Mouse (Mus musculus) adipocyte (in vitro differentiated cells): ENCODE measurements at regions not wholly inside any gene's neighbourhood (a gene's known extent, or its start where the extent isn't known, plus 50 kb on each side); places are given as distances from the start of the nearest gene placed in this dataset.

Source experiments
- DNase-seq: peaks from one replicate; pipeline ENCODE4 v3.0.0-alpha.2; 2016; ENCODE audit warnings: low spot score

DNA sequence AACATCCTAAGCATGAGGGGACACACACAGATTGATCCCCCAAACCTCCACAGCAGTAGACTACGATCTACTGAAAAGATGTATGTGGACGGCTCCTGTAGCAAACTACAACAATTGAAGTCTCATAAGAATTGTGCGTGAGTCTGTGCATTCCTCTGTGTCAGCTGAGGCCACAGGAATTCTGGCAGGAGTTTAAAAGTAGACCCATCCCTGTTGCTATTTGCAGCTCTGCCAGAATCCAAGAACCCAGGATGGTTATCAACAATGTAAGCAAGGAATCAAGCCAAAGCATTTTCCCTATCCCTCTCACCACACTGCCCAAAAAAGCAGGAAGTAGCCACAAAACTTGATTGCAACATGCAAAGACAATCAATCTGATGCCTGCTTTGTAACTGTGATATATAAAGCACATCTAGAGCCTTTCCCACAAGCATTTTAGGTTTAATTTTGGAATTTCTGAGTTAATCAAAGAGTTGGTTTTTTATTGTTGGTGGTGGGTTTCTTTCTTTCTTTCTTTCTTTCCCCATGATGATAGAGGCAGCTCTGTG lies 256.3 kb upstream of the Tbl1xr1 start:
- peak; percentile 49 for DNase-seq

DNA sequence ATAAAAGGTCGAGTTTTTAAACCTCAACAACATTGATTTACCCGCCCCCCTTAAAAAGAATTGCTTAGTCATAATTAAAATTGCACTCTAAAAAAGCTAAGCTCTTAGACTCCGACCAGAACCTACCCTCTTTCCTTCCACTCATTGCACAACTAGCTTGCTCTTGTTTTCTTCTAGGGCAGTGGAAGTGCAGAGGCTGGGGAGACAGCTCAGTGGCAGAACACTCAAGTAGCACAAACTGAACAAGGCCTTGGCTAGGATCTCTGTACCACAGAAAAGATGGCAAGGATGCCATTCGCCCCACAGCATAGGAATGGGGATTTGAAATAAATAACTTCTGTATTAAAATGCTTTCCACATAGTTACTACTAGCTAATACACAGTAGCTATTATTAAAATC lies 253.8 kb upstream of the Tbl1xr1 start:
- DNase-seq, result peak; percentile 54

DNA sequence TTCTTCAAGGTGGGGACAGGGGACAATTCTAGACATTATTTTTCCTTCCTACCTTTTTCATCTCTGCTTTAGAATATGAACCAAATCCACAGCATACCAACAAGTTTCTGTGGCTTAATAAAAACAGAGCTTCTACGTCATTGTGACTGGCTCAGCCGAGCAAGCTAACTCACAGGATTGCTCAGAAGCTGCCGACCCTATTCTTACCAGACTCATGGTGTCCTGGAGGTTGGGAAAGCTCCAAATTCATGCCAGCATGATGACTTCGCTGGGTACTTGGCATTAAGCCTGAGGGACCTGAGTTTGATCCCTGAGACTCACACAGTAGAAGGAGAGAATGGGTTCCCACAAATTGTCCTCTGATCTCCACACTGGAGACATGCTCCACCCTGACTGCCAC lies 253.1 kb upstream of the Tbl1xr1 start:
- peak; percentile 46 for DNase-seq

DNA sequence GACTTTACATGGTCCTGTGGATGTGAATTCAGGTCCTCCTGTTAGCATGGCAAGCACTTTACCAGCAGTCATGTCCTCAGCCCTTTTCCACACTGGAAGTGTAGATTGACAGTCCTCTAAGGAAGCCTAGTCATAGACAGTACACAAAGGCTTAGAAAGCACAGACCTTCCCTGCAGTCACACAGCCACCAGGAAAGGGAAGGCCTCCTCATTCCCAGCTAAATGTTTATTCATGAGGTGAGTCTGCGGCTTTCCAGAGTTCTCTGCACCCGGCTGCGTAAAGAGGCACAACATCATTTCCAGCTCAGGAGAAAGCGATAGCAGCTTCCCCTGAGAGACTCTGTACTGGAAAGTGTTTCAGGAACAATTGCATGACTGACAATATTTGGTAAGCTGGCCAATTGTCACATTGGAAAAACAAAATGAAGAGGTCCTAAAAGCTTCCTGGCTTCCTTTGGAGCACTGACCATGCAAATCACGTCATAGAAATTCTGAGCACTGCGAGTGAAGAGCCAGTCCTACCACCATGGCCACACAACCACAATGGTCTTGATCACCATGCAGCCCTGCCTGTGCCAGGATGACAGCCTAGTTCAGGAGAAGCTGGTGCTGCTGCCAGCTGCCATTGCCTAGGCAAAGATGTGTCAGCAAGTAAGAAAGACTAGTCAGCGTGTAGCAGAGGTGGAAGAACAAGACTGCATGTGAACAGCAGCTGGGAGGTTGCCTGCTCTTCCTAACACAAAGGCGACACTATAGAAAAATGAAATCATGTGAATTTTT lies 252.2 kb upstream of the Tbl1xr1 start:
- DNase-seq, result no peak

DNA sequence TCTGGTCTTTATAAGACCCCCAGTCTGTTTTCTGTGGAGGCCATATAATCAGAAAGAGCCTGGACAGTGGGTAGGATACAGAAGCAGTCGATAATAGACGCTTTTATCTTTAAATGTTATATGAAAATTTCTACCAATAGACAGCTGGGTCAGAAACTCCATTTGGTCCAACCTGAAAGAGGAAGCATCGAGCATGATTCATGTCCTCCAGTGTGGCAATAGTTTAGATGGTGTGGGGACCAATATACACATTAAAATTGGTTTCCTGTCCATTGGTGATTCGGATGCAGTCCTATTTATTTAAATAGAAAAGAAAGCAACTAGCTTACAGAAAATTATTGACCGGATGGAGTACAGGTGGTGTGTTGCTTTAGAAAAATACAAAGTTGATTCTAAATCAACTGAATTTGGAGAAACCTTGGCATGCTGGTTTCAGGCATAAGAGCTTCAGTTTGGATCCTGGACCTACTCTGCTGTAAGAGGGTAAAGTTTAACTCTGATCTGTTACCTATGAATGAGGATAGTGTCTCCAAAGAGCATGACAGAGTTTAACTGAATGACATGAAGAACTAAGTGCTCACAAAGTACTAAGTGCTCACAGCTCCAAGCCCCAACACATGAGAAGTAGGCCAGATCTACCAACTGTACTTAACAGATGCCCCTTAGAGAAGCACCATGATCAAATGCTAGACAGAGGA lies 251.4 kb upstream of the Tbl1xr1 start:
- DNase-seq, result no peak

DNA sequence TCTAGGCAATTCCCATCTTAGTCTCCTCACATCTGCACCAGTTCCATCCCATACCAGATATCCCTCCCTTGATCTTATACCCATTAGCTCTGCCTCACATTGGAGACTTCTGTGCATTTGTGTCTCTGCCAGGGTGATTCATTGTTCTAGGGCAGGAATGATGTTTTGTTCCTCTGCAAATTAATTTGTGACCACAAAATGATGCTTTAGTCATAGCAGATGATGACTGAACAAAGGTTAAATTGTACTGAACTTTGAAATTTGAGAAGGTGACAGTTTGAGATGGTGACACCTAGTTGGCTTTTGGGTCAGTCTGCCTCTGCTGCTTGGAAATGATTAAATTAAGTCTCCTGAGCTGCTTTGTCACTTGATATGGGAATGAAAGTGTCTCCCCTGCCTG lies 248.8 kb upstream of the Tbl1xr1 start:
- no peak for DNase-seq

DNA sequence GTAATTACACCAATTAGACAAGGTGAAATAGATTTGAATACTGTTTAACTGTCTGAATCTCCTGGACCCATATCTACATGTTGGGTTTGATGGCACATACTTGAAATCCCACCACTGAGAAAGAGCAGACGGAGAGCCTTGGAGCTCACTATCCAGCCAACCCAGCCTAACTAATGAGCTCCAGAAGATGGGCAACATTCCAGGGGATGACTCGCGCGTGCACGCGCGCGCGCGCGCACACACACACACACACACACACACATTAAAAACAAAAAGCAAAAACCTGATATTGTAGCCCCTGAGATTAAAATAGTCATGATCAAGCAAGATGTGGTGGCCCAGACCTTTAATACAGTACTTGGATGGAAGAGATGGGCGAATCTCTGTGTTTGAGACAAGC lies 243.3 kb upstream of the Tbl1xr1 start:
- no peak for DNase-seq

DNA sequence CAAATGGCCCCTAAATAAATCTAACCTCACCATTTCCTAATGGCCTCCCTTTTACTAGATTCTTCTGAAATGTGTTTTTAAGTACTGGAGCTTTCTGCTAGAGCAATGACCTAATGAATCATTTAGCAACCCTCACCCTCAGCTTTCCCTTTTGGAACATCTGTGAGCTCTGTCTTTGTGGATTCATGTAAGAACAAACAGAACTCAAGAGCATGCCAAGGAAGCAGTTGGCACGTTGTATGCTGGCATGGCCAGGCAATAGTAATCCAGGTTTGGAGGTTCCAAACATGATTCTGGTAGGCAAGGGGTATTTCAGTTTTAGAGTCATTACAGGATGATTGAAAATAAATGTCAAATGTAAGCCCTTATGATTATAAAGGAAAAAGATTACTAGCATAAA lies 240.9 kb upstream of the Tbl1xr1 start:
- peak; percentile 81 for DNase-seq

DNA sequence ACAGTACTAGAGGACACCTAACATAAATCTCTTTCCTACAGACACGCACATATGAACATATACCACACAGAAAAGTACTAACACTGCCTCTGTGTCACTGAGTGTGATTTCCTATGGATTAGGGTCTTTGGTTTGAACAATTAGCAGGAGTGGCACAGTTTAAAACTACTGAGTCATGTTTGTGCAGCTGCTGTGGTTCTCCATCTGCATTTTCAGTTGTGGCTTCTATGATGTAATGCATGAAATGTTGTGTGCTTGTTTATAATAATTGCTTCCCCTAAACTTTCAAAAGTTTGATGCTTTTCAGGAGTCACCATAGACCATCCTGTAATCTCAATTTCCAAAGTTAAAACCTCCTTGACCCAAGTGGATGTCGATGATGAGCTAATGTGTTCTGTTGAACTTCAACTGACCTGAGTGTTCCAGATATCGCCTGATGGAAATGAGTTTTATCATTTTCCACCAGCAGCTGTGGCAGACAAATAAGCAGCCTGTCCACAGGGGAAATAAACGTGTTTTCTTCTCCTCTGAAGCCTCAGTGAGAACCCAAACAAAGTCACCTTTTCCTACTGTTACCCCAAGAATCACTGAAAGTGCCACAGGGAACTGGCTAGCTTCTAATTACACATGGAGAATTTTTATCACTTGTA lies 239.0 kb upstream of the Tbl1xr1 start:
- DNase-seq, result no peak

DNA sequence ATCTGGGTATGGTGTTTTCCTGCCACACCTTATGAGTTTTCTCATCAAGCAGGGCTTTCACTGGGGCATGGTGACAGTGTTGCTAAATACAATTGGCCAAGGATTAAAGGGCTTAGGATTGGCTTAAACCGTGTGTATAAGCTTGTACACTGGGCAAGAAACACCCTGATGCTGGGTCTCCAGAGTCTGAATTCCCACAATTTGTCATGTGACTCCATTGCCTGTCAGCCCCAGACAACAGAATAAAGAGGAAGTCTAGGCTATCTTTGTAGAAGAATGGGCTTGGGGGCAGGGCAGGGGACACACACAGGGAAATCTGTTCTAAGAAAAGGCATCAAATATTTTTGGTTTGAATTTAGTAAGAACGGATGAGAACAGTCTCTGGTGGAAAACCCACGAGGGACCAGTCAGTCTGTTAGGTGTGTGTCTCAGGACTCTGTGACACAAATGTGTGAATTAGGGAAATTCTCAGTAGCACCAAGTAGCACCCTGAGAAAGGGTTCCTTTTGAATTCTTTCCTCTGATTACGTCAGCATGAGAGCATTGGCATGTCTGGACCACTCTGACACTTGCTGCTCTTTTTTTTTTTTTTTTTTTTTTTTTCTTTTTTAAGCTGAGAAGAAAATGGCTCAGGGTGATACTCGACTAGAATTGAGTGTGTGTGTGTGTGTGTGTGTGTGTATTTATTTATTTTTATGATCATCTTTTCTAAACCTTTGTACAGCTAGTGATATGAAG lies 235.5 kb upstream of the Tbl1xr1 start:
- peak; percentile 49 for DNase-seq

DNA sequence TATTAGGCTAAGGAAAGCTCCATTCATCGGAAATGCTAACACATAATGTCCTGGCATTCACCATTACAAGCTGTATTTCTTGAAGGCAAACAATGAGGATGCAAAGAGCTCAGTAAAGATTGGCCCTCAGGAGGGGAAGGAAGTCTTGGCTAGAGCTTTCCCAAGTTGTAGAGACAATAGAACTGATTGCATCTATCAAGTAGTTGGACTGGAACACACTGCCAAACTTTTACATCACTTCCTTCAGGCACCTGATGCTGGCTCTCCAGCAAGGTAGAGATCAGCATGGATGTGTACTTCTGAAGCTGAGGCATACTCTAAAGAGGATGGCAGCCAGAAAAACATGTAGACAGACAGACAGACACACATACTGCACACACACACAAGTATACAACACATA lies 234.9 kb upstream of the Tbl1xr1 start:
- DNase-seq, result no peak

DNA sequence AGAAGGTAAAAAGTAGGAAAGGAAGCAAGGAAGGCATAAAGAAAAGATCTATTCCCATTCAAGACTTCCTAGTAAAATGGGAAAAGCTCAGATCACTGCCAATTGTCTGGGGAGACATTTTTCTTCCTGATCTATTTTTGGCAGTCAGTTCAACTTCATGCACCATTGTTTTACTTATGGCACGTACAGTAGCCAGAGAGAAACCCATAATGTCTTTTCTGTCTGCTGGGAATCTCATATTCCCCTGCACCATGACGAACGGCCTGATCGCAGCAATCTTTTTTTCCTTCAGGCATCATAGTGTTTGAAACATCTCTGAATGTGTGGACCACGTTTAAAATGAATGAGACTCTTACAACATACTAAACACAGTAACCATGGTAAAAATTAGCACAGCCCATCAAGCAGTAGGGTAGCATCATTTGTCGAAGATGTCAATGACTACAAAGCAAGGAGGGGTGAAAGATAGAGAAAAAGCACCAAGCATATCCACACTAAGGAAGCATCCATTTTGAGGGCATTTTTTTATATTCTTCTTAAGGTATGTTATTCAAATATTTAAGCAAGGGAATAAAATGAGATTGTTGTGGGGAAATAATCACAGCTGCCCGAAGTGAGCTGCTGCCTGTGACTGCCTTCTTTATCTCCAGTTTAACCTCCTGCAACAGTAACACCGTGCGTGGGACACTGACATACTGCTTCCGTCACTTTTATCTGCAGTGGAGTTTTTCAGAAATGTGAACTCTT lies 233.7 kb upstream of the Tbl1xr1 start:
- peak; percentile 24 for DNase-seq

DNA sequence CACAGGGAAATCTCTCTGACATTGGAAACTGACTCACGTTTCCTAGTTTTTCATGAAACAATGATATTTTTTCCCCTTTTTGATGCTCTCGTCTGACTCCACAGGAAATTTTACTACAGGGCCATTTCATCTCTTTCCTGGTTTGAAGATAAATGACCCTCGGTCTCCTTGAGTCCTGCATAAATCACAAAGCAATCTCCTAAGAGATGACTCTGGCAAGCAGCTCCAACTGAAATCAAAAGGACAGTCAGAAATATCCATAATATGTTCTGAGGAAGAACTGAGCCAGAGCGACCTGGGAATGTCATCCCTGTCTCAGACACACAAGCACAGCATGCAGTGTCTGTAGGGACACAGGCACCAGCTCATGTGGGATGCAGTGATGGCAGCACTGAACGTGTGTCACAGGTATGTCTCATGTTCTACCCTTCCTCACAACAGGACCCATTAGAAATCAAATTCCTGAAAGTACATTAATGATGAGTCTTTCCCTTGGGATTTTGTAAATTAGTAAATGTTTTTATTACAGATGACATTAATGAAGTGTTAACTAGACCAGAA lies 233.1 kb upstream of the Tbl1xr1 start:
- DNase-seq, result no peak

DNA sequence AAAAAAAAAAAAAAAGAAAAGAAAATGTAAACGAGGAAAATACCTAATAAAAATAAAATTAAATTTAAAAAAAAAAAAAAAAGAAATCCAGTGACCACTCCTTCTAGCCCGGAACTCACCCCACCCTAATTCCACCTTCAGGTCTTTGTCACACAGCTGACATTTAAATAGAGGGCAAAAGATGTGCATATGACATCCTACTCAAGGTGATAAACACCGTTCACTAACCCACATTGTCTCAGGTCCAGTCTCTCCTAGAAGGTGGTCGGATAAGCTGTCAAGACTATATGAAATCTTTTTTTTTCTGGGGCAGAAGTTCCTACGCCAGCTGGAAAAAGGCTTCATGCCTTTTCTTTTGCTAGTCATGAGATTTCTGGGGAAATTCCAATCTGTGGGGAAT lies 226.6 kb upstream of the Tbl1xr1 start:
- no peak for DNase-seq

DNA sequence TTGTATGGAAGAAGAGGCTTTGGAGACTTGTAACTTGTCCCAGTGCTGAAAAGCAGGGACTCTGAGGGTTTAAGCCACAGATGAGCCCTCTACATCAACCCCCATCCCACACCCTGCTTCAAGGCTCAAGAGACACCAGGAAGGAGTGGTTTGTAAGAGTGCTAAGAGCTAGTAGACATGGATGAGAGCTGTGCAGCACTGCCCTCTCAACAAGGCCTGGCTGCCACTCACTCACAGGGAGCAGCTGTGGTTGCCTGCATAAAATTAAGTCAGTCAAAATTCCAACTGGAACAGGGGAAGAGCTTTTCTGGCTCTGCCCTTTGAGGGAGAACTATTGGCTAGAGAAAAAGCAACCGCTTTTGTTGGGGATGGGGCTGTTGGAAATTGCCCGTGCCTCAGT lies 225.5 kb upstream of the Tbl1xr1 start:
- no peak for DNase-seq

DNA sequence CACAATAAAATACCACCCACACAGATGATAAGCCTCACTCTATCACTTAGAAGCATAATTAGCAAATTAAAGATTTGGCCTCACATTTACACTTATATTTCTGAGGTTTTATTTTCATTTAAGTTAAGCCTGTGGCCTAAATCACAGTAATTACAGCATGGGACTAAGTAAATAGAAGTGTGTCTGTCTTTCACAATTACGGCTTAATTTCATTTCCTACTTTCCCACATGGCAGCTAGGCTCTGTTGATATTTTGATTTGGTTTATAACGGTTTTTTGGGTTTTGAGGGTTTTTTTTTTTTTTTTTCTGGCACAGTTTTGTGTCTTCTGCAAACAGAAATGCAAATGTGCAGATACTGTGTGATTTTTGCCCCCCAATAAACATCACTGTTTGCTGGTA lies 222.1 kb upstream of the Tbl1xr1 start:
- DNase-seq, result no peak

DNA sequence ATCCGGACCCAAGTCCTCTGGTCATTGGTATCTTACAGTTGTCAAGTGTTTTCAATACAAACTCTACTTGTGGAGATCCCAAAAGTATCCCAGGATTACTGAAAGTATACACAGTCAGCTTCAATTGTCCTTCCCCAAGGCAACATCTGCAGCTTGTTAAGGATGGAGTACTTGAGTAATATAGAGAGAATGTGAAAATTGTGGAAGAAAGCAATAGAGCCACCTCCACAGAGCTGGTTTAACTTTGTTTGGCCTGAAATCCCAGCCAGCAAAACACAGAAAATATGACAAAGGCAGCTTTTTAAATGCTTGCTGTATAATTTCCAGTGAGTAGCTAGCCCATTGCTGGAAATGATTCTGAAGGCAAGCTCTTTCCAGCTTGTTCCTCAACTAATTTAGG lies 217.0 kb upstream of the Tbl1xr1 start:
- DNase-seq, result peak; percentile 12

DNA sequence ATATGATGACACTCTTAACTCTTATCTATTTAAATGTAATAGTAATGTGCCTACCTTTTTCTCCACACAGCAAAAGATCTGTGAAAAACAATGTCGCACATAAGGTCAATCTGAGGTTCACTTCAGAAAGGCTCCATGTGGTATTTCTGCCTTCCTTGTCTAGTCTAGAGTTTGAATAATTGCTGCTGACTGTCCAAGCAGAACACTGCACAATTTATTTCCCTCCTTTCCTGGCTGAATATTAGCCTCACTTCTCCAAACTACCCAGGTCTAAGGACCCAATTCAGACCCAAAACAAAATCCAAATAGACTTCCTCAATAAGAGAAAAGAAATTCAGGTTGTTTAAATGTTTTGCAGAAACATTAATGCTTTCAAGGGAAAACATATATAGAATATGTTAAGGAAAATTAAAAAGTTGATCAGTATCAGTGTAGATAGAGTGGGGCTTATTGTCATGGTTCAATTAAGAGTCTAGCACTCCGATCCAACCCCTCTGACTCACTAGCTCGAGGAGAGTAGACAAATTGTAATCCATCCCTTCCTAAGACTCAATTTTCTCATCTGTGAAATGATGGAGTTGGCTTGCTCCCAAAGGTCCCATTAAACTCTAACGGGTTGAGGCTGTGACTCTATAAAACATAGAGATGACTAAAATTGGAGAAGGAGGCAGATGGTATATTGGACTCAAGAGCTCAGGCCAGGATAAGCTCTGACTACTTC lies 215.4 kb upstream of the Tbl1xr1 start:
- DNase-seq, result no peak

DNA sequence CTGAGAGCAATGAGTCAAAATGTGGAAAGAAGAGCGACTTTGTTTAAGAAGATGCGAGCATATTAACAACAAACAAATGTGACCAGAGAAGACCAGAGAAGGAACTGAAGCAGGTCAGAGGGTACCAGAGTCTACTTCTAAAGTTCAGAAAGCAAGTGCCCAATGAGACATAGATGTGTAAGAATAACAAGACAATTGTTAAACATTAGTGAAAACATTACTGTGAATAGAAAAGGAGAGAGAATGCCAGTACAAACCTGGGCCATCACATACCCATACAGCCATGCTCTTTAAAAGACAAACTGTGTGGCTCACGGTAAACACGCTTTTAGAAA lies 214.8 kb upstream of the Tbl1xr1 start:
- DNase-seq, result no peak

DNA sequence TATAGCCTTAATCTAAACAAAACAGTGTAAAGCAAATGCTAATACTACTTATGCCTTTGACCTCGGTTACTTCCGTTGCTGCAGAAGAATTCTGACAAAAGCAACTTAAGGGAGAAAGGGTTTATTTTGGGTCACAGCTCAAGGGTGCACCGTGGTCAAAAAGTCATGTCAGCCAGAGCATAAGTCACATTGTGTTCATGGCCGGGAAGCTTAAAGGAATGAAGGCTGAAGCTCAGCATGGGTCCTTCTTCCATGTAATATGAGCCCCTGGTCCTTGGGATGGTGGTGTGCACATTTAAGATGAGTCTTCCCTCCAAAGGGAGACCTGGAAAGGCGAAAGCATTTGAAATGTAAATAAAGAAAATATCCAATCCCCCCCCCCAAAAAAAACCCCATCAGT lies 212.1 kb upstream of the Tbl1xr1 start:
- DNase-seq, result no peak

DNA sequence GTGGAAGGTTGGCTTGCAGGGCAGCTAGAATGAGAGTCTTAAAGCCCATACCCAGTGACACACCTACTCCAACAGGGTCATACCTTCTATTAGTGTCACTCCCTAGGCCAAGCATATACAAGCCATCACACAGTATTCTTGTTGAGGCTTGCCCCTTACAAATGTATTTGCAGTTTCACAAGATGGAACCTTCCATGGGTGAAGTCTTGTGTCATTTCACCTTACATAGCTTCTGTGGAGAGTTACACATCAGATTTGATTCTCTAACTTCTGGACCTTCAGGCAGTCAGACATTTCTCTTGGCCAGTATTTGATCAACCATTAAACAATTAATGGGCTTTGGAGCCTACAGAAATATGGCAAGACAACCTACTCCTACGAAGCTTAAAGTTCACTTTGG lies 210.6 kb upstream of the Tbl1xr1 start:
- DNase-seq, result no peak
